Mouse (Mus musculus): Measurements from ENCODE around the gene Eya3.
"Not testable (repeated sequence)": the region's sequence is repeated elsewhere in the genome, so short reads cannot be mapped to it uniquely, and the experiment has no call there.

Eya3 gene

GRCm38 (mm10) chr4:132638461-132639190 is at the start of gene Eya3:
TSS of gene Eya3 (plus strand) at chr4:132638987.
- peak; percentile 95 for DNase-seq

- DNase-seq, result no peak
These were observed 48.1 kb upstream of the Eya3 start for GRCm38 (mm10) chr4:132590642-132591041.

GRCm38 (mm10) chr4:132592958-132593357 is 45.8 kb upstream of the Eya3 start:
- no peak for DNase-seq

GRCm38 (mm10) chr4:132594191-132594590 is 44.6 kb upstream of the Eya3 start:
- DNase-seq, result no peak

GRCm38 (mm10) chr4:132598861-132599260 is 39.9 kb upstream of the Eya3 start:
- no peak for DNase-seq

GRCm38 (mm10) chr4:132599764-132600163 is 39.0 kb upstream of the Eya3 start:
- DNase-seq, result no peak

- DNase-seq, result no peak
These were observed 38.3 kb upstream of the Eya3 start for GRCm38 (mm10) chr4:132600465-132600864.

GRCm38 (mm10) chr4:132601242-132601641 is 37.5 kb upstream of the Eya3 start:
- DNase-seq, result not testable (repeated sequence)

- DNase-seq, result no peak
These were observed 35.3 kb upstream of the Eya3 start for GRCm38 (mm10) chr4:132603468-132603867.

- DNase-seq, result no peak
These were observed 33.0 kb upstream of the Eya3 start for GRCm38 (mm10) chr4:132605816-132606215.

- no peak for DNase-seq
These were observed 30.6 kb upstream of the Eya3 start for GRCm38 (mm10) chr4:132608147-132608546.

GRCm38 (mm10) chr4:132610301-132610984 is 28.3 kb upstream of the Eya3 start:
- no peak for DNase-seq

- DNase-seq, result no peak
These were observed 27.5 kb upstream of the Eya3 start for GRCm38 (mm10) chr4:132611320-132611719.

- DNase-seq, result peak; percentile 67
These were observed 20.9 kb upstream of the Eya3 start for GRCm38 (mm10) chr4:132617873-132618272.

GRCm38 (mm10) chr4:132618850-132619375 is 19.9 kb upstream of the Eya3 start:
- no peak for DNase-seq

GRCm38 (mm10) chr4:132620134-132620533 is 18.7 kb upstream of the Eya3 start:
- no peak for DNase-seq

- DNase-seq, result no peak
These were observed 17.3 kb upstream of the Eya3 start for GRCm38 (mm10) chr4:132621287-132622068.

GRCm38 (mm10) chr4:132624034-132624657 is 14.6 kb upstream of the Eya3 start:
- peak; percentile 8 for DNase-seq

- no peak for DNase-seq
These were observed 10.0 kb upstream of the Eya3 start for GRCm38 (mm10) chr4:132628830-132629229.

- DNase-seq, result no peak
These were observed 2.8 kb upstream of the Eya3 start for GRCm38 (mm10) chr4:132635971-132636370.

- DNase-seq, result no peak
These were observed 2.2 kb upstream of the Eya3 start for GRCm38 (mm10) chr4:132636554-132636953.

GRCm38 (mm10) chr4:132639191-132639713 is 465 bp downstream of the Eya3 start:
- DNase-seq, result peak; percentile 13

- no peak for DNase-seq
These were observed 8.7 kb downstream of the Eya3 start for GRCm38 (mm10) chr4:132647439-132647838.

Measured in right cerebral cortex, adult 18-20 months (tissue).